Mouse (Mus musculus): ENCODE results near the gene Slc16a7.

GRCm38 (mm10) chr10:125275149-125275848, 114.0 kb downstream of the Slc16a7 start:
- TF ChIP-seq CTCF (IDR thresholded peaks at IDR 0.05; ENCODE audit: control insufficient read depth, insufficient read depth, insufficient read length) (no peak), MYOG (IDR thresholded peaks at IDR 0.05; ENCODE audit: control insufficient read depth, extremely low read depth, insufficient read length) (no peak), USF1 (IDR thresholded peaks at IDR 0.05; ENCODE audit: low read depth) (no peak)

Measured in C2C12 (cell line).